Mouse (Mus musculus) stomach, embryonic 14.5 days (tissue): ENCODE results near the gene Egfem1. TPM values are rescaled to one million over a fixed set of nuclear protein-coding genes. Genes with fewer than 3 reads are reported as not detected.

ENCODE experiments used
- ATAC-seq: fragments of 200-750 bp; cut with Nextera tagmentation; 2 replicates; pipeline ENCODE4 v1.8.0; 2017; ENCODE audit warnings: low read depth, moderate TSS enrichment; ENCODE audit not compliant: insufficient number of reproducible peaks, insufficient read depth, low FRiP score
- H3K27ac ChIP-seq: fragments of 300-500 bp; sonication (generic); 2 replicates; pipeline ENCODE4 v1.5.1; 2014; ENCODE audit warnings: mild to moderate bottlenecking, low read length, moderate library complexity, mixed read lengths
- H3K27me3 ChIP-seq: fragments of 300-500 bp; sonication (generic); 2 replicates; pipeline ENCODE4 v1.6.1; 2014; ENCODE audit warnings: low read length, control low read depth, mixed read lengths; ENCODE audit not compliant: control insufficient read depth, insufficient read depth
- H3K36me3 ChIP-seq: fragments of 300-500 bp; sonication (generic); 2 replicates; pipeline ENCODE4 v1.6.1; 2014; ENCODE audit warnings: mild to moderate bottlenecking, control low read depth, low read length, moderate library complexity, mixed read lengths; ENCODE audit not compliant: control insufficient read depth, insufficient read depth
- H3K4me1 ChIP-seq: fragments of 300-500 bp; sonication (generic); 2 replicates; pipeline ENCODE4 v1.6.1; 2014; ENCODE audit warnings: low read length, control low read depth, mixed read lengths; ENCODE audit not compliant: control insufficient read depth, insufficient read depth
- H3K4me2 ChIP-seq: fragments of 300-500 bp; sonication (generic); replicated peaks from 2 replicates; pipeline ENCODE4 v1.6.1; 2014; ENCODE audit warnings: low read depth, low read length, control low read depth
- H3K4me3 ChIP-seq: fragments of 300-500 bp; sonication (generic); 2 replicates; pipeline ENCODE4 v1.5.1; 2014; ENCODE audit warnings: low read depth, low read length, control low read depth
- H3K9ac ChIP-seq: fragments of 300-500 bp; sonication (generic); replicated peaks from 2 replicates; pipeline ENCODE4 v1.6.1; 2014; ENCODE audit warnings: low read depth, mild to moderate bottlenecking, control low read depth, low read length, moderate library complexity, mixed read lengths
- H3K9me3 ChIP-seq: fragments of 300-500 bp; sonication (generic); 2 replicates; pipeline ENCODE4 v1.6.1; 2016; ENCODE audit warnings: low read depth, low read length, control low read depth; ENCODE audit not compliant: control insufficient read depth
- WGBS: fragments of 180-500 bp; shearing (Covaris S2); extraction: QIAGEN DNeasy Blood & Tissue Kit; methylation state at CpG from one replicate; pipeline ENCODE4 v1.1.7; 2014; 5-methylcytosine and 5-hydroxymethylcytosine counted together
- microRNA counts: library from miRNA; unstranded; fragments of <30 nt; microRNA quantifications from one replicate; lab custom pipeline; 2016
- microRNA-seq: library from miRNA; unstranded; fragments of <30 nt; microRNA quantifications from one replicate; pipeline ENCODE4, GENCODE M21; 2016
- polyA plus RNA-seq: library from polyadenylated mRNA; unstranded; fragments of >200 nt; fragmentation: Nextera tagmentation; extraction: Ambion mirVana; gene quantifications from 2 replicates; pipeline ENCODE4 v1.2.1, GENCODE M21; 2014

Egfem1 gene
- polyA plus RNA-seq, 1 experiment from 2014 or later: 0.41 TPM

DNA sequence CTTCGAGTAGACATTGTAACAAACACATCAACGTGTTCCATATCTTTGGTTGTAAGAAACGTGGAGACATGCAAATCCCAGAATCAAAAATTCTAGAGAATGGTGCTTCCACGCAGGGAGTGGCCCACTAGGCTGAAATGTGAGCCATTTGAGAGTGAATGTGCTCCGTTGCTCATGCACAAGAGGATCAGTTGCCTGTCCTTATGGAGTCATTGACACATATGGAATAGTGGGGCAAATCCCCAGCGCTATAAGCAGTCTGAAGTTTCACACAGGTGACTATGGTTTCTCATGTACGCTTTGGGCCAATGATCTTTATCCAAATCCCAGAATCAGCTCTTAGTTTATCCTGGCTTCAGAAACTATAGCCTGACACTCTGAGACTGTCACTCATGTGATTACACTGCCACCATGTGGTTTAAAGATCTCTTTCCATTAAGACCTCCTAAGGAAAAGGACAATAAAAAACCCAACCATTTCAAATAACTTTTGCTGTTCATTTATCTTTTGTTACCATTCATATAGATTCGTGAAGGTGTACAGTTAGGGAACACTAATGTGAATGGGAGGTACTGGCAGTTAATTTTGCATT is 644.6 kb downstream of the Egfem1 start:
- WGBS: 63% methylated on average over 8 of the region's 8 CpGs
- no peaks in the 10 kb centered on the region for H3K36me3 ChIP-seq
- ATAC-seq: no peak; the same call in 1 of the 2 replicates
- H3K27me3 ChIP-seq: no peaks in the 10 kb centered on the region
- H3K4me3 ChIP-seq: no peak overlapping the region
- H3K27ac ChIP-seq: no peak overlapping the region
- no peak overlapping the region for H3K9ac ChIP-seq
- no peak overlapping the region for H3K4me2 ChIP-seq
- H3K4me1 ChIP-seq: no peaks in the 10 kb centered on the region
- H3K9me3 ChIP-seq: no peaks in the 10 kb centered on the region

DNA sequence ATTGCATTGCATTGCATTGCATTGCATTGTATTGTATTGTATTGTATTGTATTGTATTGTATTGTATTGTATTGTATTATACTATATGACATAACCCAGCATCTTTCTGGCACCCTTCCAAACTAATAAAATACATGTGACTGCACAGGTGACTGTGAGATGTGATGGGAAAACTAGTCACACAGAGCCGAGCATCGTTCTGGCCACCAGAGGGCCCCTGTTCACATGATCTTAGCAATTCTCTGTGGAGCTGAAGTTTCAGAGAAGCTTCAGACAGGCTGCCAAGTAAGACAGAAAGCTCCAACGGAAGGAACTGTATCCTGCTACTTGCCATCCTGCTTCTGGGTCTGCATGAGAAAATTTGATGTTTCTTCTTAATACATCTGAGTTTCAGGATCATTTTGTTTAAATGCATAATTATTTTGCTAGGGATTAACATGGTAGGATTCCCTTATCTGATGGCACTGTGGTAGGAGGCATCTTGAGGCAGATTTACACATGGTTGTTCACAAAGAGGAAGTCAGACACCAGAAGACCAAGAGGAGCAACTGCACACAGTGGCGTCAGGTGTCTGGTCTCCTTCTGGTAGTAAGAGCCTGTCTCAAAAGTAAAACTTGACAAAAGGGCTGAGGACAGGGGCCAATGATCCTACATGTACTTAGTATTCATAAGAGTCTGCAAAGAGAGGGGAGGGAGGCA is 648.4 kb downstream of the Egfem1 start:
- no peak overlapping the region for H3K9ac ChIP-seq

DNA sequence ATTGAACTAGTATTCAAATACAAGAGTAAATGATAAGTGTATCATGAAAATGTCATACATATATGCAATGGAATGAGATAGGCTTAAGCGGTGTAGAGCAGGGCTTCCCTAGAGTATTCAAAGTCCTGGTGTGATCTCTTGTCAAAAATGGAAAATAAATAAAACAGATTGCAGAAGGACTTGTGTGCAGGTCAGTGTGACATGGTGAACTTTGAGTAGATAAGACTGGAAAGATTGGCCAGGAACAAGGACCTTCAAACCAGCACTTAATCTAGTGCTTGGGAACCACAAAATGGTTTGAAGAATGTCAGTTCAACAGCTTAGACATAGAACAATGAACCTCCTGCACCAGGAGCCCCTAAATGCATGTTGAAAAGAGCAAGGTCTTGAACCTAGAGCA is 649.7 kb downstream of the Egfem1 start:
- Histone ChIP-seq H3K36me3 (no peaks in the 10 kb centered on the region), H3K27ac (no peak overlapping the region), H3K4me3 (no peak overlapping the region), H3K9me3 (no peaks in the 10 kb centered on the region), H3K27me3 (no peaks in the 10 kb centered on the region), H3K4me2 (no peak overlapping the region), H3K4me1 (no peaks in the 10 kb centered on the region), H3K9ac (no peak overlapping the region)
- no peak for ATAC-seq
- 82% methylated on average over 1 of the region's 1 CpGs for WGBS

More for the DNA sequence above, 648.4 kb downstream of the Egfem1 start:
- Histone ChIP-seq H3K27ac (no peak overlapping the region), H3K36me3 (no peaks in the 10 kb centered on the region), H3K4me3 (no peak overlapping the region), H3K27me3 (no peaks in the 10 kb centered on the region), H3K4me1 (no peaks in the 10 kb centered on the region), H3K4me2 (no peak overlapping the region), H3K9me3 (no peaks in the 10 kb centered on the region)
- ATAC-seq: no peak
- WGBS: 19% methylated on average over 4 of the region's 4 CpGs

DNA sequence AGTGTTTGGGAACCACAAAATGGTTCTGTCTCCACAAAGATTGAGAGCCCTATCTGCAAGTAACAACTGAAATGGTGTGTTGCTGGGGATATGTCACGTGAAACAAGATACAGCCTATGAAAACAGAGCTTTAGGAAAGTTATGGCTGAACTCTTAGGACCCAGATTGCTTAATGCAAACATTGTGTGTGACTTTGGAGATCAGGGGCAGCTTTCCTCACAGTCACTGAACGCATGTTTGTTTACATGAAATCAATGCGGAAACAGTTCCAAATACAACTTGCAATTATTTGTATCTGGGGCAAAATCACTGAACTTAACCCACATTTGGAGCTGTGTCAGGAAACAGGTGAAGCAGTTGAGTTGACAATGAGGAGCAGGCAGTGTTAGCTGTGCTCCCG is 650.8 kb downstream of the Egfem1 start:
- no peaks in the 10 kb centered on the region for H3K36me3 ChIP-seq
- 39% methylated on average over 4 of the region's 4 CpGs for WGBS
- H3K4me1 ChIP-seq: no peaks in the 10 kb centered on the region
- H3K4me2 ChIP-seq: no peak overlapping the region
- no peak for ATAC-seq
- no peaks in the 10 kb centered on the region for H3K9me3 ChIP-seq
- H3K27ac ChIP-seq: no peak overlapping the region
- H3K27me3 ChIP-seq: no peaks in the 10 kb centered on the region
- no peak overlapping the region for H3K9ac ChIP-seq
- H3K4me3 ChIP-seq: no peak overlapping the region

DNA sequence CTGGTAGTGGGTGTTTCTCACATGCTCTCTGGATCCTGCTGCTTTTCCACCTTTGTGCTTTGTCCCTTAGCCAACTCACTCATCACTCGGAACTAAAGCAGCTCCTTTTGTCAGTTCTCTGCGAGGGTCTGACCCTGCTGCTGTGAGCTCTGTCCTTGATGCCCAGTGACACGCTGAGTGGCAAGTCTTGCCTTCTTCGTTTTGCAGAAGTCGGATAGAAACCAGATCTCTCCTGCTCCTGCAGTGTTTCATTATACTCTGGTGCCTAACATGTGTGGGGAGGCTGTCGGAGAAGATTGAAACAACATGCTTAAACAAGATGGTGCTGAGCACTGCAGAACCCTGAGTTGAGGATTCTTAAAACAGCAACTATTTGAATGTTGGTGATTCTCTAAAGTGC is 652.4 kb downstream of the Egfem1 start:
- Histone ChIP-seq H3K36me3 (no peaks in the 10 kb centered on the region), H3K9me3 (no peaks in the 10 kb centered on the region), H3K27me3 (no peaks in the 10 kb centered on the region), H3K4me1 (no peaks in the 10 kb centered on the region), H3K9ac (no peak overlapping the region), H3K4me3 (no peak overlapping the region), H3K4me2 (no peak overlapping the region), H3K27ac (no peak overlapping the region)
- WGBS: 42% methylated on average over 6 of the region's 6 CpGs
- ATAC-seq: no peak

DNA sequence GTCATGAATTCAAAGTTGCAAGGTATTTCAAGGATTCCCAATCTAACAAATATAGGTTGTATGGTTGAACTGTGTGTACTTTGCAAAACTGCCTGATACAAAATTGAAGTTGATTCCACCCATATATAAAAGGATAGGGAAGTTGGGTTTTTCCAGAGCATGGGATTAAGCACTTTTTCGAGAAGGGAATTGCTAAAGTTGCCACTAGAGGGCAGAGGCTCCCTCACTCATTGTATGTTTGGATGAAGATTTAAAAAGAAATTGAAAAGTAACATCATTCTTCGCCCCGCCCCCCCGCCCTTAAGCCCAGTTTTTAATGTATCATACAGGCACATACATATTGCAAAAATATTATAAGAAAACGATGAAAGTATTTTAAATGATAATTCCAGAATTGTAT is 657.5 kb downstream of the Egfem1 start:
- Histone ChIP-seq H3K9ac (no peak overlapping the region), H3K36me3 (no peaks in the 10 kb centered on the region), H3K4me1 (no peaks in the 10 kb centered on the region), H3K27ac (no peak overlapping the region), H3K4me2 (no peak overlapping the region), H3K27me3 (no peaks in the 10 kb centered on the region), H3K4me3 (no peak overlapping the region), H3K9me3 (no peaks in the 10 kb centered on the region)
- ATAC-seq: no peak
- WGBS: 32% methylated on average over 5 of the region's 5 CpGs

MicroRNAs encoded within 50 kb of the gene (microRNA counts, 519-probe panel; counts per million panel counts)
- microRNA mmu-miR-551b (lab: Ali Mortazavi, UCI): 1,761 counts per million, percentile 13 among the panel's probes with 10 or more counts

Small RNA genes lying within 50 kb of the gene (microRNA-seq; reads per million reads assigned to microRNA genes)
- not detected for gene Mir21b
- 1.6 reads per million for gene Mir551b

Other genes starting within 250 kb of the Egfem1 start
- not detected in 2 replicates for gene Gm1527, start 189.4 kb upstream of the Egfem1 start, polyA plus RNA-seq